Mouse (Mus musculus) midbrain, postnatal 0 days (tissue): Measurements from ENCODE around the gene Rtn3. TPM values are rescaled to one million over a fixed set of nuclear protein-coding genes. Genes with fewer than 3 reads are reported as not detected.

ENCODE experiments used
- ATAC-seq: fragments of 200-750 bp; cut with Nextera tagmentation; 2 replicates; pipeline ENCODE4 v1.8.0; 2017; ENCODE audit warnings: moderate number of reproducible peaks, mild to moderate bottlenecking, moderate TSS enrichment, moderate library complexity; ENCODE audit not compliant: low FRiP score
- DNase-seq: peaks from one replicate; pipeline ENCODE4 v3.0.0-alpha.2; 2015; ENCODE audit warnings: low spot score
- H3K27ac ChIP-seq: fragments of 300-500 bp; sonication (generic); 2 replicates; pipeline ENCODE4 v1.5.1; 2014; ENCODE audit warnings: low read depth, mild to moderate bottlenecking, low read length, mixed read lengths
- H3K27me3 ChIP-seq: fragments of 300-500 bp; sonication (generic); 2 replicates; pipeline ENCODE4 v1.6.1; 2014; ENCODE audit warnings: low read length, control low read depth, mixed read lengths; ENCODE audit not compliant: insufficient read depth
- H3K36me3 ChIP-seq: fragments of 300-500 bp; sonication (generic); 2 replicates; pipeline ENCODE4 v1.6.1; 2014; ENCODE audit warnings: low read length, control low read depth, mixed read lengths; ENCODE audit not compliant: insufficient read depth
- H3K4me1 ChIP-seq: fragments of 300-500 bp; sonication (generic); 2 replicates; pipeline ENCODE4 v1.6.1; 2014; ENCODE audit warnings: mild to moderate bottlenecking, control low read depth, antibody characterized with exemption, low read length, mixed read lengths; ENCODE audit not compliant: insufficient read depth
- H3K4me2 ChIP-seq: fragments of 300-500 bp; sonication (generic); 2 replicates; pipeline ENCODE4 v1.6.1; 2014; ENCODE audit warnings: low read depth, mild to moderate bottlenecking, low read length, mixed read lengths; ENCODE audit not compliant: poor library complexity, severe bottlenecking
- H3K4me3 ChIP-seq: fragments of 300-500 bp; sonication (generic); 2 replicates; pipeline ENCODE4 v1.5.1; 2014; ENCODE audit warnings: low read depth, mild to moderate bottlenecking, low read length, moderate library complexity
- H3K9ac ChIP-seq: fragments of 300-500 bp; sonication (generic); replicated peaks from 2 replicates; pipeline ENCODE4 v1.6.1; 2014; ENCODE audit warnings: mild to moderate bottlenecking, low read length, moderate library complexity, mixed read lengths; ENCODE audit not compliant: poor library complexity, severe bottlenecking
- H3K9me3 ChIP-seq: fragments of 300-500 bp; sonication (generic); 2 replicates; pipeline ENCODE4 v1.6.1; 2016; ENCODE audit warnings: low read length, control low read depth
- CTCF ChIP-seq: IDR thresholded peaks from 2 replicates; pipeline ENCODE4 v1.5.1; 2016; ENCODE audit warnings: antibody characterized with exemption, mild to moderate bottlenecking
- WGBS: fragments of 180-500 bp; shearing (Covaris S2); extraction: QIAGEN DNeasy Blood & Tissue Kit; methylation state at CpG from one replicate; pipeline ENCODE4 v1.1.7; 2014; 5-methylcytosine and 5-hydroxymethylcytosine counted together
- polyA plus RNA-seq: library from polyadenylated mRNA; unstranded; fragments of >200 nt; fragmentation: Nextera tagmentation; extraction: Ambion mirVana; gene quantifications from 2 replicates; pipeline ENCODE4 v1.2.1, GENCODE M21; 2015
- total RNA-seq: library from RNA; depleted of rRNA; stranded (reverse); fragments of >200 nt; gene quantifications from 2 replicates; pipeline ENCODE4 v1.2.3, GENCODE M21; 2014

Gene Rtn3
- total and polyA plus RNA-seq, 2 experiments from 2014 or later: 420 to 750 TPM

DNA sequence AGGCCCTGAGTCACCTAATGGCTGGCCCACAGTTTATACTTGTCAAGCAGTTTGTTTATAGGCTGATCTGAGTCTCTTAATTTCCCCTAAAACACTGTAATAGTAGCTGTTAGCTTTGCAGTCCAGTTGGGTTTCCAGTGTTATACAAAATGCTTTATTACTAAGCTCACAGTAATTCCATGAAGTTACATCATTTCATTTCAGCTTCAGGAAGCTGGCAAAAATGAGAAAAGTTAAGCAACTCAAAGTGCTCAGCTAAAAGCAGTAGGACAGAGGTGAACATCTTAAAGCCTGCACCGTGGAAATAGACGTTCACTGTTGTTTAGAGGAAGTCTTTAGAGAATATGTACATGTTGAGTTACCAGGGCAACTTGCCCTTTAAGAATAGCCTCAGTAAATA lies 39.8 kb upstream of the Rtn3 start:
- no peaks in the 10 kb centered on the region for H3K4me1 ChIP-seq
- ATAC-seq: no peak
- peaks cover 25% of the 10 kb centered on the region for H3K36me3 ChIP-seq

GRCm38 (mm10) chr19:7521619-7522018 lies 38.5 kb upstream of the Rtn3 start:
- no peak for TF ChIP-seq CTCF
- Histone ChIP-seq H3K36me3 (peaks cover 28% of the 10 kb centered on the region), H3K9ac (no peak overlapping the region), H3K4me3 (no peak overlapping the region), H3K4me2 (no peak overlapping the region), H3K9me3 (no peaks in the 10 kb centered on the region), H3K4me1 (no peaks in the 10 kb centered on the region), H3K27me3 (no peaks in the 10 kb centered on the region), H3K27ac (no peak overlapping the region)
- 95% methylated on average over 3 of the region's 3 CpGs for WGBS
- DNase-seq: no peak
- no peak for ATAC-seq

More for the DNA sequence above, 39.8 kb upstream of the Rtn3 start:
- Histone ChIP-seq H3K27ac (no peak overlapping the region), H3K4me2 (no peak overlapping the region), H3K9me3 (no peaks in the 10 kb centered on the region), H3K4me3 (no peak overlapping the region), H3K27me3 (no peaks in the 10 kb centered on the region), H3K9ac (no peak overlapping the region)
- no peak for DNase-seq
- TF ChIP-seq CTCF: no peak
- 95% methylated on average over 2 of the region's 2 CpGs for WGBS

DNA sequence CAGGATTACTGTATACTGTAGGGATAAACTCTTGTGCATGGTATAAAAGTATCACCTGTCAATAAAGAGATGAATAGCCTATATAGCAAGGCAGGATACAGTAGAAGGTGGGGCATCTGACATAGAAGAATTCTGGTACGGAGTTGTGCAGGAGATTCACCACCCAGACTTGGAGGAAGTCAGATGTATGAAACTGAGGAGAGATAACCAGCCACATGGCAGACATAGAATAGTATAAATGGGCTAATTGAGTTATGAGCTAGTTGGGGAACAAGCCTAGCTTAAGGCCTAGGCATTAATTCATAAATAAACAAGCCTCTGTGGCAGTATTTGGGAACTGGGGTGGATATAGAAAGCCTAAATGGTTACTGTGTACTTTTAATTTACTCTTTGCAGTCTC lies 33.4 kb upstream of the Rtn3 start:
- no peak for TF ChIP-seq CTCF
- peaks cover 13% of the 10 kb centered on the region; the same call in 1 of the 2 replicates for H3K36me3 ChIP-seq
- ATAC-seq (no peak), DNase-seq (no peak)
- no peak overlapping the region for H3K9ac ChIP-seq
- no peaks in the 10 kb centered on the region for H3K9me3 ChIP-seq
- H3K4me2 ChIP-seq: no peak overlapping the region
- no peak overlapping the region for H3K4me3 ChIP-seq
- H3K27ac ChIP-seq: no peak overlapping the region
- WGBS: 79% methylated on average over 1 of the region's 1 CpGs
- no peaks in the 10 kb centered on the region for H3K4me1 ChIP-seq
- no peaks in the 10 kb centered on the region for H3K27me3 ChIP-seq

DNA sequence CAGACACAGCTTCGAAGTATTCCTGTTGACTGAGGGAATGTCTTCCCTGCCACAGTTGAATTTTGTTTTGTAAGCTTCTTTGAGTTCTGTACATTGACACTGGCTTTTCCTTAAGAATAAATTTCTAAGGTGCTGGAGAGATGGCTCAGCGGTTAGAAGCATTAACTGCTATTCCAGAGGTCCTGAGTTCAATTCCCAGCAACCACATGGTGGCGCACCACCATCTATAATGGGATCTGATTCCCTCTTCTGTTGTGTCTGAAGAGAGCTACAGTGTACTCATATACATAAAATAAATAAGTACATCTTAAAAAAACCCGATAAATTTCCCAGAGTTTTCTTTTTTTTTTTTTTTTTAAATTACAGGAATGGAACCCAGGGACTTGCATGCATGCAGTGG lies 24.9 kb upstream of the Rtn3 start:
- Histone ChIP-seq H3K36me3 (0 out of 2 replicates have a peak, but pooled peaks cover 1% of the 10 kb centered on the region), H3K9ac (no peak overlapping the region), H3K4me2 (no peak overlapping the region), H3K27ac (no peak overlapping the region), H3K4me3 (no peak overlapping the region), H3K27me3 (no peaks in the 10 kb centered on the region), H3K4me1 (no peaks in the 10 kb centered on the region), H3K9me3 (no peaks in the 10 kb centered on the region)
- peak; percentile 31 for TF ChIP-seq CTCF
- ATAC-seq: no peak
- no peak for DNase-seq
- WGBS: 74% methylated on average over 4 of the region's 4 CpGs

GRCm38 (mm10) chr19:7506321-7506720 lies 23.2 kb upstream of the Rtn3 start:
- no peaks in the 10 kb centered on the region for H3K36me3 ChIP-seq
- ATAC-seq (no peak), DNase-seq (no peak)
- H3K9ac ChIP-seq: no peak overlapping the region
- no peak overlapping the region for H3K4me2 ChIP-seq
- no peaks in the 10 kb centered on the region for H3K27me3 ChIP-seq
- 97% methylated on average over 1 of the region's 1 CpGs for WGBS
- no peak overlapping the region for H3K27ac ChIP-seq
- H3K9me3 ChIP-seq: no peaks in the 10 kb centered on the region
- H3K4me3 ChIP-seq: no peak overlapping the region
- TF ChIP-seq CTCF: no peak
- no peaks in the 10 kb centered on the region for H3K4me1 ChIP-seq

DNA sequence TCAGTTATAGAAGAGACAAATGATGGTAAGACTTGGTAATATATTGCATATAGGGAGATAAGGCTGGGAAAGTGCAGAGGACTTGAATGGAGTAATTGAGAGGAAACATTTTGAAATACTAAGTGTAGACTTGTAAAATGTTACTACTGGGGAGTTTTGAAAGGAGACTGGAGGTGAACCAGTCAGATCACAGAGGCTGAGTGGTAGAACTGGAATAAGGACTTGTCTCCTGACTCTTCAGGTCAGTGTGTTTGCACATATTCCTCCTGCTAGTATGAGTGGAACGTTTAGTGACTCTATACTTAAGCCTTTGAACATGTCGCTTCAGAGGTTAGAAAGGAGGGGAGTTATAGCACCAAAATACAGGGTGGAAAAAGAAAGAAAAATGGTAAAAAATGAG lies 19.4 kb upstream of the Rtn3 start:
- H3K4me2 ChIP-seq: no peak overlapping the region
- DNase-seq: no peak
- no peak overlapping the region for H3K4me3 ChIP-seq
- no peak overlapping the region for H3K27ac ChIP-seq
- no peak for ATAC-seq
- 84% methylated on average over 2 of the region's 2 CpGs for WGBS
- TF ChIP-seq CTCF: no peak
- no peaks in the 10 kb centered on the region for H3K27me3 ChIP-seq
- no peak overlapping the region for H3K9ac ChIP-seq
- H3K4me1 ChIP-seq: no peaks in the 10 kb centered on the region
- no peaks in the 10 kb centered on the region for H3K36me3 ChIP-seq
- H3K9me3 ChIP-seq: no peaks in the 10 kb centered on the region
